Mouse (Mus musculus) neural tube, embryonic 15.5 days (tissue): ENCODE results near the gene Vps51. TPM values are rescaled to one million over a fixed set of nuclear protein-coding genes. Genes with fewer than 3 reads are reported as not detected.

Source experiments
- ATAC-seq: fragments of 200-750 bp; cut with Nextera tagmentation; 2 replicates; pipeline ENCODE4 v1.8.0; 2017; ENCODE audit warnings: mild to moderate bottlenecking, moderate TSS enrichment, moderate library complexity; ENCODE audit not compliant: low FRiP score
- H3K27ac ChIP-seq: fragments of 300-500 bp; sonication (generic); replicated peaks from 2 replicates; pipeline ENCODE4 v1.5.1; 2015; ENCODE audit warnings: mild to moderate bottlenecking, inconsistent platforms
- H3K27me3 ChIP-seq: fragments of 300-500 bp; sonication (generic); replicated peaks from 2 replicates; pipeline ENCODE4 v1.6.1; 2015; ENCODE audit warnings: inconsistent platforms
- H3K36me3 ChIP-seq: fragments of 300-500 bp; sonication (generic); 2 replicates; pipeline ENCODE4 v1.6.1; 2015; ENCODE audit warnings: inconsistent platforms
- H3K4me1 ChIP-seq: fragments of 300-500 bp; sonication (generic); 2 replicates; pipeline ENCODE4 v1.6.1; 2015; ENCODE audit warnings: inconsistent platforms
- H3K4me2 ChIP-seq: fragments of 300-500 bp; sonication (generic); 2 replicates; pipeline ENCODE4 v1.6.1; 2015; ENCODE audit warnings: inconsistent platforms, mild to moderate bottlenecking, moderate library complexity
- H3K4me3 ChIP-seq: fragments of 300-500 bp; sonication (generic); replicated peaks from 2 replicates; pipeline ENCODE4 v1.5.1; 2015; ENCODE audit warnings: mild to moderate bottlenecking, inconsistent platforms
- H3K9ac ChIP-seq: fragments of 300-500 bp; sonication (generic); replicated peaks from 2 replicates; pipeline ENCODE4 v1.6.1; 2015; ENCODE audit warnings: mild to moderate bottlenecking, inconsistent platforms
- H3K9me3 ChIP-seq: fragments of 300-500 bp; sonication (generic); replicated peaks from 2 replicates; pipeline ENCODE4 v1.6.1; 2016; ENCODE audit warnings: inconsistent platforms
- WGBS: fragments of 180-500 bp; shearing (Covaris S2); methylation state at CpG from one replicate; pipeline ENCODE4 v1.1.7; 2015; ENCODE audit warnings: mixed read lengths; 5-methylcytosine and 5-hydroxymethylcytosine counted together
- microRNA-seq: library from miRNA; unstranded; fragments of <30 nt; microRNA quantifications from one replicate; pipeline ENCODE4, GENCODE M21; 2017
- polyA plus RNA-seq: library from polyadenylated mRNA; unstranded; fragments of >200 nt; fragmentation: Nextera tagmentation; extraction: Ambion mirVana; gene quantifications from 2 replicates; pipeline ENCODE4 v1.2.1, GENCODE M21; 2015

The Vps51 gene
- polyA plus RNA-seq, 1 experiment from 2014 or later: 83.8 TPM

DNA sequence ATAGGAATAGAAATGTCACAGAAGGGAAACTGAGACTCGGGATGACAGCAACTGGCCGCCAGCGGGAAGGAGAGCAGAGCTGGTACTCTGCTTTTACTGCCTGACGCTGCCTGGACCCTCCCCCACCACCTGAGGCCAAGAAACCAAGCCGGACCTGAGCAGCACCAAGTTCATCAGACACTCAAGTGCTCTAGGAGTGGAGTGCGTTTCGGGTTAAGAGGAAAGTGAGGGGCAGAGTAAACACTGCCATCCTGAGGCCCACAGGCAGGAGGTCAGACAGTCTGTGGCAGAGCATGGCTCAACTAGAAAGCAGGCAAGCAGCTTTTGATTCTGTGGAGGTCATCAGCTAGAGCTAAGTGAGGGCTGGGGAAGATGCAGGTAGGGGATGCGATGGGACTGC is 54.0 kb downstream of the Vps51 start:
- Histone ChIP-seq H3K4me2 (no peak overlapping the region), H3K27me3 (no peaks in the 10 kb centered on the region), H3K9ac (no peak overlapping the region), H3K36me3 (no peaks in the 10 kb centered on the region), H3K27ac (no peak overlapping the region), H3K4me3 (no peak overlapping the region), H3K4me1 (0 out of 2 replicates have a peak, but pooled peaks cover 3% of the 10 kb centered on the region), H3K9me3 (no peaks in the 10 kb centered on the region)
- ATAC-seq: no peak
- WGBS: 63% methylated on average over 8 of the region's 8 CpGs

DNA sequence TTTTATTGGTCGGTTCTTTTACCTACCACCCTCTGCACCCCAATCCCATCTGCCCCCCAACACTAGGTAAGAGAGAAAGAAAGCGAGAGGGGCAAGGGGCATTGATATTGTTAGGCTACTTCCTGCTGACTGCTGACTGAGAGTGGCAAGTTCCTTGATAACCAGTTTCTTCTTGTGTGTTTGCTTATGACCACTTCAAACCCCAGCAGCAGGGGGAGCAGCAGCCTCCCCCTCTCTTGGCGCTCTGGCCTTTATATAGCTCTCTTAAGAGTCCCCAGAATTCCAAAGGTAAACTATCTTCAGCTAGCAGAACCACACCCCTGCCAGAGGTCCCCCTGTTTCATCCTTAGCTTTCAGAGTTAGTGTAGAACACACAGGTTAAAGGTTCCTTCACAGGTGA is 56.8 kb downstream of the Vps51 start:
- WGBS: 63% methylated on average over 3 of the region's 3 CpGs
- Histone ChIP-seq H3K36me3 (no peaks in the 10 kb centered on the region), H3K27ac (no peak overlapping the region), H3K4me1 (peaks cover 15% of the 10 kb centered on the region), H3K4me2 (no peak overlapping the region), H3K4me3 (no peak overlapping the region), H3K9ac (no peak overlapping the region), H3K27me3 (peaks cover 18% of the 10 kb centered on the region), H3K9me3 (no peaks in the 10 kb centered on the region)
- no peak for ATAC-seq

DNA sequence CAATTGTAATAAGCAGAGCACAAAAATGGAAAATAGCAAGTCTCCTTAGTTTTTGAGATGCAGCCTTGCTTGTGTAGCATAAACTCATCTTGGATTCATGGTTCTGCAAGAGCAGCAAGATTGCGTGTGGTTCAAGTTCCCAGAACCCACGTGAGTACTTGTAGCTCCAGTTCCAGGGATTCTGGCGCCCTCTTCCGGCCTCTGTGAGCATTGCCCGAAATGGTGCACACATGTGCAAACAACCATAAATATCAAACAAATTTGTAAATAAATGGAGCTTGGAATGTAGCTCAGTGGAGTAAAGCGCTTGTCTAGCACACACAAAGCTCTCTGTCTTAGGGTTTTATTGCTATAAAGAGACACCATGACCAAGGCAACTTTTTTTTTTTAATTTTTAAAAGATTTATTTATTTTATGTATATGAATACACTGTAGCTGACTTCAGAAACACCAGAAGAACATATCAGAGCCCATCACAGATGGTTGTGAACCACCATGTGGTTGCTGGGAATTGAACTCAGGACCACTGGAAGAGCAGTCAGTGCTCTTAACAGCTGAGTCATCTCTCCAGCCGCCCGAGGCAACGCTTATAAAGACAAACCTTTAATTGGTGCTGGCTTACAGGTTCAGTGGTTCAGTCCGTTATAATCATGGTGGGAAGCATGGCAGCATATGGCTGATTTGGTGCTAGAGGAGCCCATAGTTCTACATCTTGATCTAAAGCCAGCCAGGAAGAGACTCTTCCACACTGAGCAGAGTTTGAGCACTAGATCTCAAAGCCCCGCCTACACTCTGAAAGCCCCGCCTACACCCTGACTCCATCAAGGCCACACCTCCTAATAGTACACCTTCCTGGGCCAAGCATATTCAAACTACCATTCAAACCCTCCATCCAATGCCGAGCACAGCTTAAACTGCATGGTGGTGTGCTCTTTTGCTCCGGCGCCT is 58.6 kb downstream of the Vps51 start:
- no peak overlapping the region for H3K4me3 ChIP-seq
- peaks cover 29% of the 10 kb centered on the region for H3K27me3 ChIP-seq
- H3K9ac ChIP-seq: no peak overlapping the region
- no peak for ATAC-seq
- no peaks in the 10 kb centered on the region for H3K9me3 ChIP-seq
- H3K36me3 ChIP-seq: no peaks in the 10 kb centered on the region
- no peak overlapping the region for H3K27ac ChIP-seq
- 29% methylated on average over 15 of the region's 15 CpGs for WGBS
- H3K4me2 ChIP-seq: no peak overlapping the region
- peaks cover 21% of the 10 kb centered on the region for H3K4me1 ChIP-seq

Small RNA genes within 50 kb of the gene (microRNA-seq; reads per million reads assigned to microRNA genes)
- gene Mir6988: 0.87 reads per million

Other genes with a start within 250 kb of the Vps51 start
- 13.8 and 23.4 TPM in 2 replicates for gene Frmd8, start 202.0 kb downstream of the Vps51 start, polyA plus RNA-seq
- gene Slc25a45, start 199.4 kb downstream of the Vps51 start, polyA plus RNA-seq: 2.0 and 3.9 TPM in 2 replicates
- 8.9 and 10.0 TPM in 2 replicates for gene Tigd3, start 183.1 kb downstream of the Vps51 start, polyA plus RNA-seq
- 95.7 and 115 TPM in 2 replicates for gene Dpf2, start 164.2 kb downstream of the Vps51 start, polyA plus RNA-seq
- 19.3 and 20.9 TPM in 2 replicates for gene Cdc42ep2, start 152.4 kb downstream of the Vps51 start, polyA plus RNA-seq
- 19.9 and 34.3 TPM in 2 replicates for gene Pola2, start 113.0 kb downstream of the Vps51 start, polyA plus RNA-seq
- gene Slc22a20, start 91.1 kb downstream of the Vps51 start, polyA plus RNA-seq: not detected in 2 replicates
- gene Capn1, start 61.3 kb downstream of the Vps51 start, polyA plus RNA-seq: 6.4 and 12.3 TPM in 2 replicates
- 31.4 and 34.3 TPM in 2 replicates for gene Syvn1, start 30.7 kb downstream of the Vps51 start, polyA plus RNA-seq
- 60.1 and 66.9 TPM in 2 replicates for gene Mrpl49, start 19.4 kb downstream of the Vps51 start, polyA plus RNA-seq
- gene Fau, start 19.4 kb downstream of the Vps51 start, polyA plus RNA-seq: 522 and 591 TPM in 2 replicates
- gene Znhit2, start 16.0 kb downstream of the Vps51 start, polyA plus RNA-seq: 30.4 and 31.2 TPM in 2 replicates
- gene Tm7sf2, start 8.9 kb downstream of the Vps51 start, polyA plus RNA-seq: 51.2 and 61.6 TPM in 2 replicates
- gene Tmem262, start 2.8 kb upstream of the Vps51 start, polyA plus RNA-seq: not detected in 2 replicates
- gene Gm28374, start 5.0 kb upstream of the Vps51 start, polyA plus RNA-seq: 0.96 and 1.5 TPM in 2 replicates
- 78.3 and 78.4 TPM in 2 replicates for gene Zfpl1, start 7.7 kb upstream of the Vps51 start, polyA plus RNA-seq
- 4.9 and 15.5 TPM in 2 replicates for gene Cdca5, start 7.8 kb upstream of the Vps51 start, polyA plus RNA-seq
- not detected in 2 replicates for gene AC131692.1, start 17.2 kb upstream of the Vps51 start, polyA plus RNA-seq
- gene Naaladl1, start 28.6 kb upstream of the Vps51 start, polyA plus RNA-seq: 0.42 and 4.1 TPM in 2 replicates
- gene Sac3d1, start 41.4 kb upstream of the Vps51 start, polyA plus RNA-seq: 52.7 and 53.4 TPM in 2 replicates
- 59.6 and 62.2 TPM in 2 replicates for gene Snx15, start 51.1 kb upstream of the Vps51 start, polyA plus RNA-seq
- gene Batf2, start 63.8 kb upstream of the Vps51 start, polyA plus RNA-seq: 0.42 TPM in 1 of 2 replicates, not detected in the other
- 139 and 157 TPM in 2 replicates for gene Arl2, start 64.3 kb upstream of the Vps51 start, polyA plus RNA-seq
- not detected in 2 replicates for gene Majin, start 107.2 kb upstream of the Vps51 start, polyA plus RNA-seq
- 0.75 TPM in 1 of 2 replicates, not detected in the other for gene Gpha2, start 149.1 kb upstream of the Vps51 start, polyA plus RNA-seq
- gene Ppp2r5b, start 158.6 kb upstream of the Vps51 start, polyA plus RNA-seq: 127 and 156 TPM in 2 replicates
- 12.5 and 12.9 TPM in 2 replicates for gene Atg2a, start 164.4 kb upstream of the Vps51 start, polyA plus RNA-seq
- 80.6 and 87.7 TPM in 2 replicates for gene Ehd1, start 199.5 kb upstream of the Vps51 start, polyA plus RNA-seq
- 0.33 and 0.36 TPM in 2 replicates for gene Cdc42bpg, start 229.2 kb upstream of the Vps51 start, polyA plus RNA-seq